Mouse (Mus musculus) liver, embryonic 11.5 days (tissue): Measurements from ENCODE around the gene Setd7. TPM values are rescaled to one million over a fixed set of nuclear protein-coding genes. Genes with fewer than 3 reads are reported as not detected.
A peak's percentile ranks its signal among the peaks of the same experiment; 100 is the strongest.

Source experiments
- ATAC-seq: fragments of 200-750 bp; cut with Nextera tagmentation; replicated peaks from 2 replicates; pipeline ENCODE4 v1.8.0; 2017; ENCODE audit warnings: moderate number of reproducible peaks, mild to moderate bottlenecking, moderate TSS enrichment, moderate library complexity; ENCODE audit not compliant: low FRiP score
- DNase-seq: peaks from one replicate; pipeline ENCODE4 v3.0.0-alpha.2; 2017; ENCODE audit warnings: low spot score
- H3K27ac ChIP-seq: fragments of 300-500 bp; sonication (generic); 2 replicates; pipeline ENCODE4 v1.5.1; 2014; ENCODE audit warnings: mild to moderate bottlenecking, low read depth, low read length, control low read depth
- H3K27me3 ChIP-seq: fragments of 300-500 bp; sonication (generic); replicated peaks from 2 replicates; pipeline ENCODE4 v1.6.1; 2014; ENCODE audit warnings: low read length, mixed read lengths; ENCODE audit not compliant: control insufficient read depth, insufficient read depth
- H3K36me3 ChIP-seq: fragments of 300-500 bp; sonication (generic); 2 replicates; pipeline ENCODE4 v1.6.1; 2014; ENCODE audit warnings: mild to moderate bottlenecking, low read length, moderate library complexity, mixed read lengths; ENCODE audit not compliant: control insufficient read depth, insufficient read depth
- H3K4me1 ChIP-seq: fragments of 300-500 bp; sonication (generic); replicated peaks from 2 replicates; pipeline ENCODE4 v1.6.1; 2014; ENCODE audit warnings: low read length, mixed read lengths; ENCODE audit not compliant: control insufficient read depth, insufficient read depth
- H3K4me2 ChIP-seq: fragments of 300-500 bp; sonication (generic); 2 replicates; pipeline ENCODE4 v1.6.1; 2014; ENCODE audit warnings: mild to moderate bottlenecking, control low read depth, moderate library complexity
- H3K4me3 ChIP-seq: fragments of 300-500 bp; sonication (generic); 2 replicates; pipeline ENCODE4 v1.5.1; 2014; ENCODE audit warnings: low read depth, low read length, control low read depth
- H3K9ac ChIP-seq: fragments of 300-500 bp; sonication (generic); 2 replicates; pipeline ENCODE4 v1.6.1; 2014; ENCODE audit warnings: low read depth, low read length, control low read depth
- H3K9me3 ChIP-seq: fragments of 300-500 bp; sonication (generic); 2 replicates; pipeline ENCODE4 v1.6.1; 2016; ENCODE audit warnings: low read length, inconsistent platforms, mixed read lengths; ENCODE audit not compliant: control insufficient read depth
- WGBS: fragments of 180-500 bp; shearing (Covaris S2); extraction: QIAGEN DNeasy Blood & Tissue Kit; methylation state at CpG from one replicate; pipeline ENCODE4 v1.1.7; 2014; 5-methylcytosine and 5-hydroxymethylcytosine counted together
- polyA plus RNA-seq: library from polyadenylated mRNA; unstranded; fragments of >200 nt; fragmentation: Nextera tagmentation; extraction: Ambion mirVana; gene quantifications from 2 replicates; pipeline ENCODE4 v1.2.1, GENCODE M21; 2014

Setd7 gene
- polyA plus RNA-seq, 1 experiment from 2014 or later = 2.4 TPM

DNA sequence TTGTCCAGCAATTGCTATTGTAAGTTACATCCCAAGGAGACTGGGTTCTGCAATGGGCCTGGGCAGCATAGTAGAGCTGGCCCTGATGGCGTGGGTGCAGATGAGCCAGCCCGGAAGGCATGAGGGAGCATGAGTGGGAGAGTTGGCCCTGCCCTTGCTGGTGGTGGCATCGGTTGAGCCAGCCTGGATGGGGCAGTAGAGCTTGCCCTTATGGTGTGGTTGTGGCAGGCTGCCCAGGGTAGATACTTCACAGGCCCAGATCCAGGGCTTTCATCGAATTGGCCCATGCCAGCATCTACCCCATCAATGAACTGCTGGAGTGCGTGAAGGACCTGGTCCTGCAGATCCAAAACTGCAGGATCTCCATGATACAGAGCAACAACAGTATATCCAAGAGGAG lies 48.7 kb downstream of the Setd7 start:
- no peak overlapping the region for H3K4me3 ChIP-seq
- H3K4me2 ChIP-seq = no peak overlapping the region
- ATAC-seq = no peak
- H3K9me3 ChIP-seq = no peaks in the 10 kb centered on the region
- H3K27ac ChIP-seq = no peak overlapping the region
- no peak overlapping the region for H3K9ac ChIP-seq
- no peak for DNase-seq
- no peaks in the 10 kb centered on the region for H3K4me1 ChIP-seq
- no peaks in the 10 kb centered on the region for H3K27me3 ChIP-seq
- no peaks in the 10 kb centered on the region for H3K36me3 ChIP-seq
- WGBS = 96% methylated on average over 5 of the region's 5 CpGs

DNA sequence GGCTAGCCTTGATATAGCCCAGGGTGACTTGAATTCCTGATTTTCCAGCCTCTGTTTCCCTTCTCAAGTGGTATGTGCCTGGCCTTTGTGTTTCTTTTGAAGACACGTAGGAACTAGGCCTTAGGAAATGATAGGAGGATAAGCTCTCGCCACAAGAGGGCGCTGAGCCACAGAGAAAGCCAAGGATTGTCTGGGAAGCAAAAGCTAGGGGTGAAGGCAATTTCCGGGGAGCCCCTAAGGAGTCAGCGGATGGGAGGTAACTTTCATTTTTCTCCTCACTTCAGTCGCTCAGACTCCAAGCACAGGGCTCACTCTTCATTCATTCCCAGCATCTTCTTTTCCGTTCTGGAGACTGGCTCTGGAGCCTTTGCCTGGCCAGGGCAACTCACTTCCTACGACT lies 49.8 kb downstream of the Setd7 start:
- Histone ChIP-seq H3K4me3 (peak overlapping the region; percentile 31; the same call in 1 of the 2 replicates), H3K27me3 (no peaks in the 10 kb centered on the region), H3K9me3 (no peaks in the 10 kb centered on the region), H3K4me2 (peak overlapping the region; percentile 56), H3K9ac (peak overlapping the region; percentile 26; the same call in 1 of the 2 replicates), H3K36me3 (no peaks in the 10 kb centered on the region), H3K27ac (no peak overlapping the region), H3K4me1 (no peaks in the 10 kb centered on the region)
- ATAC-seq (peak; percentile 51; the same call in 1 of the 2 replicates), DNase-seq (peak; percentile 71)
- WGBS = 25% methylated on average over 8 of the region's 8 CpGs

DNA sequence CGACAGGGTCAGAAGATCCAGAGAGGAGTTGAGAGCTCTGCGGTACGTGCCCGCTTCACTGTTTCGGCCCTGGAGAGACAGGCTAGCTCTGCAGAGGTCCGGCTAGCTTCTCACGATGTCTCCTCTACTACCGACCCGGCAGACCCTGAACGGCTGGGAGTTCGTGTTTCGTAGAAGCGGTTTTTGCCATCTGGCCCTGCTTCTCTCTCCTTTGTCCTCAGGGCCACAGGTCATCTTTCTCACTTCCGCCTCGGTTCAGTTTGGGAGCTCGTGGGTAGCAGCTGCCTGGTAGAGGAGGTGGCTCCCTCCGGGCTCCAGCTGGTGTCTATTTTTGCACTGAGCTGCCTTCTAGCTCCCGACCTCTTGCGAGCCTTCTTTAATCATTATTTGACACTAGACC lies 55.2 kb downstream of the Setd7 start:
- Histone ChIP-seq H3K27me3 (no peaks in the 10 kb centered on the region), H3K9ac (no peak overlapping the region), H3K27ac (no peak overlapping the region), H3K4me3 (no peak overlapping the region), H3K36me3 (no peaks in the 10 kb centered on the region), H3K4me1 (no peaks in the 10 kb centered on the region), H3K4me2 (no peak overlapping the region), H3K9me3 (no peaks in the 10 kb centered on the region)
- 73% methylated on average over 19 of the region's 19 CpGs for WGBS
- DNase-seq = no peak
- no peak for ATAC-seq

DNA sequence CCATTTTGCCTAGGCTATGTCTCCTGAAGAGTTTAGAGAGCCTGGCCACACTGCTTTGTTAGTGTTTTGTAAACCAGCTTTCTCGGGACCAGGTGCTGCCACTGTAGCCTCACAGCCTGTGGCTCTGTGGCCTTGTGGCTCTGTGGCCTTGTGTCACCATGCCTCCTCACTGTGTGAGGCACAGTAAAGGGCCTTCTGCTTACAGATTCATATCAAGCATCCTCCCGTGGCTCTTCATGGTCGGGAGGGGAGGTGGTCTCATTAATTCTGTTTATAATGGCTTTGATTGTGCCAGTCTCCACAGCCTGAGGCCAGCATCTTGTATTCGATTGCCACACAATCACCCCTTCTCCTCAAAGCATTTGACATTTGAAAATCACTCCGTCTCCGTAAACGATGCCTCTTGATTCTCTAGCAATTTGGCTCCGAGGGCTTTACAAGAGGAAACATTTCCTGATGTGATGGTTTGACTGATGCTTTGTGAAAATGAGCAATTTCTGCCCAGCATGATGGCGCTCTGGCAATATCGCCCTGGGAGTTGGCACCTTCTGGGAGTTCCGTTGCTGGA lies 56.2 kb downstream of the Setd7 start:
- H3K4me3 ChIP-seq = no peak overlapping the region
- no peak for DNase-seq
- H3K9ac ChIP-seq = no peak overlapping the region
- H3K36me3 ChIP-seq = no peaks in the 10 kb centered on the region
- no peaks in the 10 kb centered on the region for H3K27me3 ChIP-seq
- 82% methylated on average over 11 of the region's 11 CpGs for WGBS
- ATAC-seq = no peak
- H3K4me1 ChIP-seq = no peaks in the 10 kb centered on the region
- H3K27ac ChIP-seq = no peak overlapping the region
- H3K4me2 ChIP-seq = no peak overlapping the region
- no peaks in the 10 kb centered on the region for H3K9me3 ChIP-seq

DNA sequence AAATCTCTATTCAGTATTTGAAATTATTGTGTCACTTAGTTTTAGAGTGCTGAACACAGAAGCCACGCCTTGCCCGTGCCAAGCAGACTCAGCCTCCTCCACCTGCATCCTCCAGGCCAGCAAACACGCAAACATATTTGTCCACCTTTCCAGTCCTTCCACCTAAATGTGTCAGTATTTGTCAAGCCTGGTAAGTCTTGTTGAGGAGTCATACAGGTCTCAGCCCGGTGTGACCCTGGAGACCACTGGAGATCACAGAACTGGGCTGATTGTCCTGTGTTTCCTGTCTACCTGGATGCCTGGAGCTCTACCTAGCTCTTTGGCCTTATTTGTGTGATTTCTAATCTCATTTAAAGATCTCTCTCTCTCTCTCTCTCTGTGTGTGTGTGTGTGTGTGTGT lies 60.8 kb downstream of the Setd7 start:
- DNase-seq = no peak
- no peak overlapping the region for H3K4me2 ChIP-seq
- no peak overlapping the region for H3K27ac ChIP-seq
- H3K36me3 ChIP-seq = no peaks in the 10 kb centered on the region
- H3K27me3 ChIP-seq = no peaks in the 10 kb centered on the region
- H3K4me1 ChIP-seq = no peaks in the 10 kb centered on the region
- H3K9ac ChIP-seq = no peak overlapping the region
- WGBS = 75% methylated on average over 4 of the region's 4 CpGs
- ATAC-seq = no peak
- no peaks in the 10 kb centered on the region for H3K9me3 ChIP-seq
- H3K4me3 ChIP-seq = no peak overlapping the region

DNA sequence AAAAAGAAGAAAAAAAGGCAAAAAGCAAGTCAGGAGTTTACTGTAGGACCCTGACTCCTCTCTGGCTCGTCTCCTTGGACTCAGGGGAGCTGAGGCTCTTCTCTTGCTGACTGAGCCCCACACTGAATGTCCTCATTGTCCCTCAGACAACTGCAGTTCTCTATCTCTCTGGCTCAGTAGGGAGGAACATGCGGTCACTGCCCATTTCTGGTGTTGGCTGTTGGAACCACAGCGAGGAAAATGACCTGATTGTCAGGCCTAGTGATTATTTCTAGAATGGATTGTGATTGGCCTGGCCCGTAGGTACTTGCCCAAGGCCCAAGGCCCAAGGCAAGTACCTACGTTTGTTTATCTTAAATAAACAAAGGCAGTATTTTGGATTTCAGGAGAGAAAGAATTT lies 62.0 kb downstream of the Setd7 start:
- Histone ChIP-seq H3K27me3 (no peaks in the 10 kb centered on the region), H3K9me3 (no peaks in the 10 kb centered on the region), H3K27ac (no peak overlapping the region), H3K4me2 (no peak overlapping the region), H3K9ac (no peak overlapping the region), H3K36me3 (peaks cover 3% of the 10 kb centered on the region; the same call in 1 of the 2 replicates), H3K4me3 (no peak overlapping the region), H3K4me1 (no peaks in the 10 kb centered on the region)
- ATAC-seq (no peak), DNase-seq (no peak)
- 65% methylated on average over 5 of the region's 5 CpGs for WGBS

DNA sequence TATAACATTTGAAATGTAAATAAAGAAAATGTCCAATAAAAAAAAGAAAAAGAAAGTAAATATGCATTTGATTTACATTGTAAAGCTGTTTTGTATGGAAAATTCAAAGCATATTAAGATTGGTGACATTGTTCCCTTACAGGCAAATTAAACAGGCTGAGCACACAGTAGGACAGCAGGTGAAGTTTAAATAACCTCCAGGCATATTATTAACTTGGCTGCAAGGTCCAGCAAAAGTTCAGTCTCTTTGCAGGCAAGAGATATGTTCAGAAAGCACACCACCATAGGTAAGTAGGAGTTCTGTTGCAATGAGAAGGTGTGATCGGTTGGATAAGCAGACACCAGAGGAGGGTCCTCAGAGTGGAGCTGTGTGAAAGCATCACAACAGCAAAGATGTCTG lies 62.7 kb downstream of the Setd7 start:
- Histone ChIP-seq H3K36me3 (peaks cover 4% of the 10 kb centered on the region; the same call in 1 of the 2 replicates), H3K27me3 (no peaks in the 10 kb centered on the region), H3K9ac (no peak overlapping the region), H3K9me3 (no peaks in the 10 kb centered on the region), H3K4me1 (no peaks in the 10 kb centered on the region), H3K4me2 (no peak overlapping the region), H3K27ac (no peak overlapping the region), H3K4me3 (no peak overlapping the region)
- ATAC-seq (no peak), DNase-seq (no peak)
- WGBS = 82% methylated on average over 1 of the region's 1 CpGs

DNA sequence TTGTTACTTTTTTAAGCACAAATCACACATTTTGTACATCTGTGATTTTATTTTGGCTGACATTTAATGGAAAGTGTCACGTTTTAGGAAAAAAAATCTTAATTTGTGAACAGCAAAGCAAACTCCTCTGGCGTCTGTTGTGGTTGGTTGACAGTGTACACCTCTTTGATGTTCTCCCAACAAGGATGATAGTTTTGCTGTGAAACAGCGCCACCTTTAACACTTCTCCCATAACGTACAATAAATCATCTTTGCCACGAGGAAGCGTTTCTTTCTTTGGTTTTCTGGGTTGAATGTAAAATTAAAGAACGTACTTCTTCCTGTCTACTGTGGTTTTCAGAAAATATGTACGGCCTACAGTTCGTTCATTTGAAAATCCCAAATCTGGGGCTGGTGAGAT lies 65.0 kb downstream of the Setd7 start:
- WGBS = 86% methylated on average over 9 of the region's 9 CpGs
- no peak overlapping the region for H3K9ac ChIP-seq
- no peak overlapping the region for H3K4me2 ChIP-seq
- H3K36me3 ChIP-seq = peaks cover 4% of the 10 kb centered on the region; the same call in 1 of the 2 replicates
- H3K27ac ChIP-seq = no peak overlapping the region
- no peaks in the 10 kb centered on the region for H3K27me3 ChIP-seq
- H3K4me3 ChIP-seq = no peak overlapping the region
- no peak for DNase-seq
- peaks cover 5% of the 10 kb centered on the region; the same call in 1 of the 2 replicates for H3K4me1 ChIP-seq
- no peaks in the 10 kb centered on the region for H3K9me3 ChIP-seq
- no peak for ATAC-seq

DNA sequence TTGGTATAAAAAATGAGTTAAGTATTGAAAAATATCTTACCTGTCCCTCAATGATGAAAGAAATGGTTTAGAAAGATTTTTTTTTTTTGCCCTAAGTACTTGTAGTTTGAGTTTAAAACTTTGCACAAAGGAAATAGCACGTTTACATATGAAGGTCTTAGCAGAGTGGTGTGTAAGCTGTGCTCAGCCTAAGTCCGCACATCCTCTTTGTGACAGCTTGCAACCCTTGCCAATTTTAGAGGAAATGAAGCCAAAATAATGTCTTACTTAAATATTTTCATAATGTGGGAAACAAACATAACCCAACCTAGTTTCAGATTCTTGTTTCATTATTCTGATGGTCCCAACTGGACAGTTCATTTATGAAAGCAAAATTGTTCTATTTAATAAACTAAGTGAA lies 66.2 kb downstream of the Setd7 start:
- no peak for DNase-seq
- H3K27ac ChIP-seq = no peak overlapping the region
- 88% methylated on average over 2 of the region's 2 CpGs for WGBS

More for the DNA sequence above, 66.2 kb downstream of the Setd7 start:
- H3K36me3 ChIP-seq = peaks cover 4% of the 10 kb centered on the region; the same call in 1 of the 2 replicates
- H3K9ac ChIP-seq = no peak overlapping the region
- H3K4me1 ChIP-seq = peaks cover 5% of the 10 kb centered on the region; the same call in 1 of the 2 replicates
- no peak overlapping the region for H3K4me3 ChIP-seq
- no peak overlapping the region for H3K4me2 ChIP-seq
- H3K27me3 ChIP-seq = no peaks in the 10 kb centered on the region
- no peak for ATAC-seq
- no peaks in the 10 kb centered on the region for H3K9me3 ChIP-seq
